Mouse (Mus musculus) limb, embryonic 14.5 days (tissue): ENCODE results near the gene Gtpbp1. TPM values are rescaled to one million over a fixed set of nuclear protein-coding genes. Genes with fewer than 3 reads are reported as not detected.

Source experiments
- ATAC-seq: fragments of 200-750 bp; cut with Nextera tagmentation; 2 replicates; pipeline ENCODE4 v1.8.0; 2017; ENCODE audit warnings: low read depth, moderate number of reproducible peaks, moderate TSS enrichment; ENCODE audit not compliant: low FRiP score
- DNase-seq: peaks from one replicate; pipeline ENCODE4 v3.0.0-alpha.2; 2015; ENCODE audit warnings: low spot score
- H3K27ac ChIP-seq: fragments of 300-500 bp; sonication (generic); replicated peaks from 2 replicates; pipeline ENCODE4 v1.5.1; 2014; ENCODE audit warnings: low read depth, mild to moderate bottlenecking, low read length, moderate library complexity, mixed read lengths
- H3K27me3 ChIP-seq: fragments of 300-500 bp; sonication (generic); 2 replicates; pipeline ENCODE4 v1.6.1; 2014; ENCODE audit warnings: low read length, mixed read lengths; ENCODE audit not compliant: control insufficient read depth, insufficient read depth
- H3K36me3 ChIP-seq: fragments of 300-500 bp; sonication (generic); 2 replicates; pipeline ENCODE4 v1.6.1; 2014; ENCODE audit warnings: mild to moderate bottlenecking, low read length, moderate library complexity, mixed read lengths; ENCODE audit not compliant: control insufficient read depth, insufficient read depth
- H3K4me1 ChIP-seq: fragments of 300-500 bp; sonication (generic); 2 replicates; pipeline ENCODE4 v1.6.1; 2014; ENCODE audit warnings: antibody characterized with exemption, low read length, mixed read lengths; ENCODE audit not compliant: control insufficient read depth, insufficient read depth
- H3K4me2 ChIP-seq: fragments of 300-500 bp; sonication (generic); replicated peaks from 2 replicates; pipeline ENCODE4 v1.6.1; 2014; ENCODE audit warnings: low read depth, mild to moderate bottlenecking, low read length, moderate library complexity; ENCODE audit not compliant: severe bottlenecking
- H3K4me3 ChIP-seq: fragments of 300-500 bp; sonication (generic); replicated peaks from 2 replicates; pipeline ENCODE4 v1.5.1; 2014; ENCODE audit warnings: low read length
- H3K9ac ChIP-seq: fragments of 300-500 bp; sonication (generic); 2 replicates; pipeline ENCODE4 v1.6.1; 2014; ENCODE audit warnings: mild to moderate bottlenecking, low read depth, low read length, moderate library complexity; ENCODE audit not compliant: severe bottlenecking
- H3K9me3 ChIP-seq: fragments of 300-500 bp; sonication (generic); 2 replicates; pipeline ENCODE4 v1.6.1; 2016; ENCODE audit warnings: low read length; ENCODE audit not compliant: control insufficient read depth
- POLR2A ChIP-seq: fragments of 200-500 bp; IDR thresholded peaks from 2 replicates; pipeline ENCODE4 v1.8.0; 2012; ENCODE audit warnings: inconsistent platforms, mild to moderate bottlenecking, moderate library complexity, borderline replicate concordance; ENCODE audit not compliant: insufficient read depth, insufficient read length; ENCODE audit errors: extremely low read depth
- WGBS: fragments of 180-500 bp; shearing (Covaris S2); extraction: QIAGEN DNeasy Blood & Tissue Kit; methylation state at CpG from one replicate; pipeline ENCODE4 v1.1.7; 2014; 5-methylcytosine and 5-hydroxymethylcytosine counted together
- polyA plus RNA-seq, 2 experiments: library from polyadenylated mRNA; depleted of rRNA in 1 of 2; stranded (reverse) in 1 of 2; unstranded in 1 of 2; fragments of >200 nt; fragmentation: Nextera tagmentation in 1 of 2; extraction: Ambion mirVana in 1 of 2; gene quantifications; 2 replicates each; pipeline versions ENCODE4 v1.2.1 to v1.2.3; 2012 to 2014

The Gtpbp1 gene
- polyA plus RNA-seq, 2 experiments = 32.6 to 39.6 TPM

GRCm38 (mm10) chr15:79755176-79755575 lies 64.5 kb downstream of the Gtpbp1 start:
- no peak for DNase-seq
- Histone ChIP-seq H3K4me2 (no peak overlapping the region), H3K27ac (no peak overlapping the region), H3K9me3 (no peaks in the 10 kb centered on the region), H3K27me3 (no peaks in the 10 kb centered on the region), H3K9ac (no peak overlapping the region), H3K36me3 (no peaks in the 10 kb centered on the region), H3K4me1 (no peaks in the 10 kb centered on the region), H3K4me3 (no peak overlapping the region)
- no peak for ATAC-seq
- no peak for TF ChIP-seq POLR2A
- WGBS = 83% methylated on average over 4 of the region's 4 CpGs

- 69% methylated on average over 8 of the region's 8 CpGs for WGBS
- TF ChIP-seq POLR2A = no peak
- no peak overlapping the region for H3K4me2 ChIP-seq
- DNase-seq = no peak
- H3K9me3 ChIP-seq = no peaks in the 10 kb centered on the region
- no peaks in the 10 kb centered on the region for H3K4me1 ChIP-seq
- H3K27me3 ChIP-seq = no peaks in the 10 kb centered on the region
- no peak overlapping the region for H3K9ac ChIP-seq
- H3K36me3 ChIP-seq = 0 out of 2 replicates have a peak, but pooled peaks cover 2% of the 10 kb centered on the region
- no peak overlapping the region for H3K27ac ChIP-seq
- no peak overlapping the region for H3K4me3 ChIP-seq
- no peak for ATAC-seq
Observed at GRCm38 (mm10) chr15:79755977-79756625, 65.5 kb downstream of the Gtpbp1 start.

GRCm38 (mm10) chr15:79757118-79757517 lies 66.5 kb downstream of the Gtpbp1 start:
- 93% methylated on average over 3 of the region's 3 CpGs for WGBS
- H3K27ac ChIP-seq = no peak overlapping the region
- ATAC-seq = no peak

GRCm38 (mm10) chr15:79760956-79761355 lies 70.3 kb downstream of the Gtpbp1 start:
- WGBS = 78% methylated on average over 6 of the region's 6 CpGs
- no peak for TF ChIP-seq POLR2A
- Histone ChIP-seq H3K36me3 (peaks cover 40% of the 10 kb centered on the region), H3K4me1 (no peaks in the 10 kb centered on the region), H3K9ac (no peak overlapping the region), H3K27me3 (no peaks in the 10 kb centered on the region), H3K4me2 (no peak overlapping the region), H3K27ac (no peak overlapping the region), H3K9me3 (no peaks in the 10 kb centered on the region), H3K4me3 (no peak overlapping the region)
- DNase-seq (no peak), ATAC-seq (no peak)

More at GRCm38 (mm10) chr15:79757118-79757517, 66.5 kb downstream of the Gtpbp1 start:
- Histone ChIP-seq H3K4me1 (no peaks in the 10 kb centered on the region), H3K4me2 (no peak overlapping the region), H3K36me3 (peaks cover 10% of the 10 kb centered on the region; the same call in 1 of the 2 replicates), H3K9me3 (no peaks in the 10 kb centered on the region), H3K9ac (no peak overlapping the region), H3K27me3 (no peaks in the 10 kb centered on the region), H3K4me3 (no peak overlapping the region)
- DNase-seq = no peak
- TF ChIP-seq POLR2A = no peak

DNA sequence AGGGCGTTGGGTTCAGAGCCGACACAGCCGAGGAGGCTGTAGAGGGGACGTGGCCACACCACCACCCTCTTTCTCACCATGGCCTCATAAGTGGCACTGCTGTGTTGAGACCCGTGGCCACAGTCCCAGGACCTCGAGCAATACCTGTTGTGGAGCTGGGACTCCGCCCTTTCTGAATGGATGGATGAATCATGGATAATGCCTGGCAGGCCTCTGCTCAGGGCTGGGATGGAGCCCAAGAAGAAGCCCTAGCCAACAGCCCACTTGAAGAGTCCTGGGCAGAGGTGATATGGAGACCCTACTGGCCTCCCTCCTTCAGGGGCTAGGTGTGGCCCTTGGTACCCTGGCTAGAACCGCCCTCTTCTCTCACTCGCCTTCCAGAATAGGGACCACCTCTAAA lies 72.4 kb downstream of the Gtpbp1 start:
- Histone ChIP-seq H3K4me2 (no peak overlapping the region), H3K27ac (no peak overlapping the region), H3K9ac (no peak overlapping the region), H3K4me1 (no peaks in the 10 kb centered on the region), H3K9me3 (no peaks in the 10 kb centered on the region), H3K36me3 (peaks cover 40% of the 10 kb centered on the region), H3K27me3 (no peaks in the 10 kb centered on the region), H3K4me3 (no peak overlapping the region)
- ATAC-seq (no peak), DNase-seq (no peak)
- 86% methylated on average over 9 of the region's 9 CpGs for WGBS
- no peak for TF ChIP-seq POLR2A
